Mouse (Mus musculus): ENCODE measurements around the gene Fjx1. TPM values are rescaled to one million over a fixed set of nuclear protein-coding genes. Genes with fewer than 3 reads are reported as not detected.

Gene Fjx1
- polyA plus RNA-seq, 1 experiment: 5.8 TPM

- TF ChIP-seq POLR2A (IDR thresholded peaks at IDR 0.05; ENCODE audit: low read depth, low read length) (no peak), CTCF (IDR thresholded peaks at IDR 0.05; ENCODE audit: borderline replicate concordance, insufficient read depth, low read length) (no peak)
- no peak overlapping the region for H3K27ac ChIP-seq (ENCODE audit: insufficient read depth, low read length)
Measured at GRCm38 (mm10) chr2:102403982-102404381, 48.3 kb downstream of the Fjx1 start.

DNA sequence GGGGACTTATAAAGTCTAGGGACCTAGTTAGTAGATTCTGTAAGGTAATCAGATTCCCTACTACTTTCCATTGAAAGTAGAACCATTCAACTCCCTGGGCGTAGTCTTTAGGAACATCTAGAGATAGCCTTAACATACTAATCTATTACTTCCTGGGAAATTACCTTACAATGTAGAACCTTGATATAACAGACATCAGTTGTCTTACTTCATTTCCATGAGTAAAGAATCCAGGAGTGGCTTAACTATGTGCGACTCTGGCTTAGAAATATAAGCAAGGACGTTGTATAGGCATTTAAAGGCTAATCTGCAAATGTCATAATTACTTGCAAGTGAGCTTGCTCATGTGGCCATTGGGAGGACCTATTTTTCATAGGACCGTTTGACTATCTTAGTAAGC lies 49.0 kb downstream of the Fjx1 start:
- no peak overlapping the region for H3K27ac ChIP-seq (ENCODE audit: insufficient read depth, low read length)
- TF ChIP-seq POLR2A (IDR thresholded peaks at IDR 0.05; ENCODE audit: low read depth, low read length) (no peak), CTCF (IDR thresholded peaks at IDR 0.05; ENCODE audit: borderline replicate concordance, insufficient read depth, low read length) (no peak)
- H3K4me3 ChIP-seq (ENCODE audit: insufficient read depth, low read length): no peak overlapping the region
- peaks cover 9% of the 10 kb centered on the region for H3K4me1 ChIP-seq (ENCODE audit: control insufficient read depth, insufficient read depth, low read length)

More at GRCm38 (mm10) chr2:102403982-102404381, 48.3 kb downstream of the Fjx1 start:
- Histone ChIP-seq H3K4me3 (ENCODE audit: insufficient read depth, low read length) (no peak overlapping the region), H3K4me1 (ENCODE audit: control insufficient read depth, insufficient read depth, low read length) (peaks cover 7% of the 10 kb centered on the region)

DNA sequence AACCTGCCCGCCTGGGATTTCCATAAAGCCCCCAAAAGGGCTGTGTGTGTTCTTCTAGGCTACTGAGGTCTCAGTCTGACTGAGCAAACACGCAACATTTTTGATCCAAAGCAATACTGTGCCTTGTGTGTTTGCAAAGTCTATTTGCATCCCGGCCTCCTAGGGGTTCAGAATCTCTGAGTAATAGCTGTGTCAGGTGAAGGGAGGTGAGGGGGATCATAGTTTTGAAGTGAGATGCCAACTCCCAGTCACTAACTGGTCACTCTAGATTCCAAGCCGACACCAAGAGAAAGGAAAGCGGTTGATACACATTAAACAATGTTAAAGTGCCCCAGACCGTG lies 51.0 kb downstream of the Fjx1 start:
- peak overlapping the region; percentile 83 for H3K27ac ChIP-seq (ENCODE audit: insufficient read depth, low read length)
- TF ChIP-seq CTCF (IDR thresholded peaks at IDR 0.05; ENCODE audit: borderline replicate concordance, insufficient read depth, low read length): no peak
- no peak; the same call in 1 of the 2 replicates for TF ChIP-seq POLR2A (IDR thresholded peaks at IDR 0.05; ENCODE audit: low read depth, low read length)
- peak overlapping the region; percentile 38 for H3K4me3 ChIP-seq (ENCODE audit: insufficient read depth, low read length)
- H3K4me1 ChIP-seq (ENCODE audit: control insufficient read depth, insufficient read depth, low read length): peaks cover 5% of the 10 kb centered on the region

DNA sequence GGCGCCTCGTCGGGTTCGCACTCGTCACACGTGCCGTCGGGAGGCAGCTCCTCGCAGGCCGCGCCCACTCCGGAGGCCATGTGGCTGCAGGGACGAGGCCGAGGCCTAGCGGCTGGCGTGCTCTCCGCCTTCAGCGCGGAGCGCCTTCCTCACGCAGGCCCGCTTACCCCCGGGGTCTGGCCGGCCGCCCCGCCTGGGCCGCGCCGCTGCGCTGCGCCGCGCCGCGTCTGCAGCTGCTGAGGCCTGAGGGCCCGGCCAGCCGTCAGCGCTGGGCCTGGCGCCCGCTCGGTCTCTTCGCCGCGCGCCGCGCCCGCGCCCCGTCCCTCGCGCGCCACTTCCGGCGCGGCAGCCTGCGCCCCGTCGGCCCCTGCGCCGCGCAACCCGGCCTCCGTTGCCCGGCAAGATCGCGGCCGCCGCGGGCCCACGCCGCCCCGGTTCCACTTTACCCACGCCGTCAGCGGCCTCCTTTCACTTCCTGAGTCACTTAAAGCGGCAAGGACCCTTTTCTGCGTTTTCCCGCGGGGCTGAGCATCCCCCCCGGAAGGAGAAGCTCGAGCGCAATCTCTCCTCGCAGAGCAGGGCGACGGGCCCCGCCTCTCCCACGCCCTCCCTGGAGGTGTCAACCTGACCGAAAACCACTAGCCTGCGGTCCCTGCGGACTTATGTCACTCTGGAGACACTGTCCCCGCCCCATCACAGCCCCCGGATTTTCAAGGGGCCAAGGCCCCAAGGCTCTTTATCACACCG lies 51.5 kb downstream of the Fjx1 start:
- Histone ChIP-seq H3K27ac (ENCODE audit: insufficient read depth, low read length) (peak overlapping the region; percentile 83), H3K4me1 (ENCODE audit: control insufficient read depth, insufficient read depth, low read length) (peaks cover 5% of the 10 kb centered on the region), H3K4me3 (ENCODE audit: insufficient read depth, low read length) (peak overlapping the region; percentile 46)
- TF ChIP-seq CTCF (IDR thresholded peaks at IDR 0.05; ENCODE audit: borderline replicate concordance, insufficient read depth, low read length): no peak
- TF ChIP-seq POLR2A (IDR thresholded peaks at IDR 0.05; ENCODE audit: low read depth, low read length): peak; percentile 51

GRCm38 (mm10) chr2:102399864-102400604 lies 52.3 kb downstream of the Fjx1 start:
- H3K27ac ChIP-seq (ENCODE audit: insufficient read depth, low read length): peak overlapping the region; percentile 83
- TF ChIP-seq CTCF (IDR thresholded peaks at IDR 0.05; ENCODE audit: borderline replicate concordance, insufficient read depth, low read length) (no peak), POLR2A (IDR thresholded peaks at IDR 0.05; ENCODE audit: low read depth, low read length) (no peak)
- peaks cover 5% of the 10 kb centered on the region for H3K4me1 ChIP-seq (ENCODE audit: control insufficient read depth, insufficient read depth, low read length)
- peak overlapping the region; percentile 46 for H3K4me3 ChIP-seq (ENCODE audit: insufficient read depth, low read length)

Other genes with a start within 250 kb of the Fjx1 start
- gene Trim44, start 44.7 kb downstream of the Fjx1 start, polyA plus RNA-seq (2011; ENCODE audit: insufficient read length, low read depth, missing spikeins): 76.1 and 97.4 TPM in 2 replicates
- gene Pamr1, start 97.5 kb upstream of the Fjx1 start, polyA plus RNA-seq (2011; ENCODE audit: insufficient read length, low read depth, missing spikeins): 4.9 and 9.6 TPM in 2 replicates
- 0.62 and 0.90 TPM in 2 replicates for gene Slc1a2, start 206.2 kb upstream of the Fjx1 start, polyA plus RNA-seq (2011; ENCODE audit: insufficient read length, low read depth, missing spikeins)

Data from embryonic fibroblast, embryonic 13.5 days (primary cell).